In genomic region chr7:97026772-97027358, GRCm38 (mm10) we compare ENCODE assay signal across 20 mouse cellular contexts. TPM values are rescaled to one million over a fixed set of nuclear protein-coding genes. Genes with fewer than 3 reads are reported as not detected.
DNase-seq lines count a peak whose midpoint lies in the region; ATAC-seq lines count a peak whose summit lies in the region.
"Had no signal": no experiment of that assay in that cellular context is flagged by ENCODE, and none has a peak within 500 bp of the region (broad histone marks: within the 10 kb centered on the region; RNA-seq: fewer than 3 reads in every experiment).

No protein-coding gene starts in this region.

- peak; percentile 16 for DNase-seq in lung, postnatal 25 days (ENCODE audit: low spot score)
- no peak for DNase-seq in lung, postnatal 4 days
- DNase-seq in MEL-GATA-1-ER (ENCODE audit: extremely low read depth, low read depth): peak; percentile 44
- DNase-seq in skeletal muscle tissue, adult 2 months (ENCODE audit: low read depth, low spot score): peak; percentile 2
- no peak for DNase-seq in urinary bladder, postnatal 14 days (ENCODE audit: low spot score)
- DNase-seq in cerebellum, postnatal 25 days: no peak
- DNase-seq: cerebellum, adult 11-12 months; cerebellum, postnatal 10 days; embryo, embryonic 11 days; gastrocnemius, postnatal 36 days; kidney, adult 8-10 months; kidney, postnatal 10 days; layer of hippocampus, postnatal 36 days; retina, postnatal 1 day; right cerebral cortex, postnatal 25 days; thymus, adult 18-20 months; thymus, postnatal 36 days had no signal

- peak; percentile 93 for ATAC-seq in granulocyte monocyte progenitor cell, adult 5-6 weeks (replicated peaks; ENCODE audit: poor library complexity, severe bottlenecking)
- ATAC-seq: hindbrain, embryonic 16.5 days; intestine, embryonic 15.5 days had no signal

RNA-seq across cellular contexts. Expression of gene Gab2, which starts 54.5 kb away (rescaled TPM):
- total RNA-seq in granulocyte monocyte progenitor cell, adult 5-6 weeks (2014; fragmentation: Nextera tagmentation): 14.1 and 18.9 TPM in 2 replicates
- 14.3 and 16.4 TPM in 2 replicates for total RNA-seq in granulocyte monocyte progenitor cell, adult 5-6 weeks (2017)

Comparison
In these comparisons a context has a peak if more than half of its experiments do, and no peak if none do; other contexts are left out.
1. DNase-seq: peak in lung, postnatal 25 days (single experiment), MEL-GATA-1-ER (single experiment) and skeletal muscle tissue, adult 2 months (single experiment); none in lung, postnatal 4 days (0 of 2), urinary bladder, postnatal 14 days (single experiment) and cerebellum, postnatal 25 days (0 of 2).